Mouse (Mus musculus): Measurements from ENCODE around the gene Olah.

- TF ChIP-seq GATA1 (IDR thresholded peaks at IDR 0.05; ENCODE audit: low read depth, low read length) (no peak), EP300 (IDR thresholded peaks at IDR 0.05; ENCODE audit: low read depth in 1 of 2, low read length in 2 of 2) (no peak), CTCF (IDR thresholded peaks at IDR 0.05 in 2 of 3, conservative IDR thresholded peaks at IDR 0.05 in 1 of 3; ENCODE audit: control insufficient read depth in 1 of 3, insufficient read depth in 1 of 3, low read depth in 2 of 3, low read length in 3 of 3, poor library complexity in 1 of 3, severe bottlenecking in 1 of 3) (no peak), SMC3 (IDR thresholded peaks at IDR 0.05; ENCODE audit: low read depth, low read length) (no peak), MYC (IDR thresholded peaks at IDR 0.05; ENCODE audit: low read depth, low read length) (no peak), POLR2A (IDR thresholded peaks at IDR 0.05; ENCODE audit: control insufficient read depth in 1 of 2, insufficient read depth in 1 of 2, low read depth in 1 of 2, low read length in 2 of 2, poor library complexity in 1 of 2) (no peak), USF2 (IDR thresholded peaks at IDR 0.05; ENCODE audit: borderline replicate concordance in 1 of 2, insufficient read depth in 1 of 2, low read depth in 1 of 2, low read length in 2 of 2) (no peak), ELF1 (IDR thresholded peaks at IDR 0.05; ENCODE audit: low read depth, low read length) (no peak), NRF1 (IDR thresholded peaks at IDR 0.05; ENCODE audit: insufficient read depth, low read depth, low read length, poor library complexity, severe bottlenecking) (no peak), E2F4 (IDR thresholded peaks at IDR 0.05; ENCODE audit: borderline replicate concordance, low read depth, low read length) (no peak), MXI1 (IDR thresholded peaks at IDR 0.05; ENCODE audit: low read depth, low read length) (no peak)
Observed at GRCm38 (mm10) chr2:3357887-3358286, 39.1 kb downstream of the Olah start.
